Mouse (Mus musculus) midbrain, postnatal 0 days (tissue): ENCODE measurements around the gene Arrdc2. TPM values are rescaled to one million over a fixed set of nuclear protein-coding genes. Genes with fewer than 3 reads are reported as not detected.

ENCODE experiments used
- ATAC-seq: fragments of 200-750 bp; cut with Nextera tagmentation; 2 replicates; pipeline ENCODE4 v1.8.0; 2017; ENCODE audit warnings: moderate number of reproducible peaks, mild to moderate bottlenecking, moderate TSS enrichment, moderate library complexity; ENCODE audit not compliant: low FRiP score
- DNase-seq: peaks from one replicate; pipeline ENCODE4 v3.0.0-alpha.2; 2015; ENCODE audit warnings: low spot score
- H3K27ac ChIP-seq: fragments of 300-500 bp; sonication (generic); 2 replicates; pipeline ENCODE4 v1.5.1; 2014; ENCODE audit warnings: low read depth, mild to moderate bottlenecking, low read length, mixed read lengths
- H3K27me3 ChIP-seq: fragments of 300-500 bp; sonication (generic); 2 replicates; pipeline ENCODE4 v1.6.1; 2014; ENCODE audit warnings: low read length, control low read depth, mixed read lengths; ENCODE audit not compliant: insufficient read depth
- H3K36me3 ChIP-seq: fragments of 300-500 bp; sonication (generic); 2 replicates; pipeline ENCODE4 v1.6.1; 2014; ENCODE audit warnings: low read length, control low read depth, mixed read lengths; ENCODE audit not compliant: insufficient read depth
- H3K4me1 ChIP-seq: fragments of 300-500 bp; sonication (generic); 2 replicates; pipeline ENCODE4 v1.6.1; 2014; ENCODE audit warnings: mild to moderate bottlenecking, control low read depth, antibody characterized with exemption, low read length, mixed read lengths; ENCODE audit not compliant: insufficient read depth
- H3K4me2 ChIP-seq: fragments of 300-500 bp; sonication (generic); 2 replicates; pipeline ENCODE4 v1.6.1; 2014; ENCODE audit warnings: low read depth, mild to moderate bottlenecking, low read length, mixed read lengths; ENCODE audit not compliant: poor library complexity, severe bottlenecking
- H3K4me3 ChIP-seq: fragments of 300-500 bp; sonication (generic); 2 replicates; pipeline ENCODE4 v1.5.1; 2014; ENCODE audit warnings: low read depth, mild to moderate bottlenecking, low read length, moderate library complexity
- H3K9ac ChIP-seq: fragments of 300-500 bp; sonication (generic); replicated peaks from 2 replicates; pipeline ENCODE4 v1.6.1; 2014; ENCODE audit warnings: mild to moderate bottlenecking, low read length, moderate library complexity, mixed read lengths; ENCODE audit not compliant: poor library complexity, severe bottlenecking
- H3K9me3 ChIP-seq: fragments of 300-500 bp; sonication (generic); 2 replicates; pipeline ENCODE4 v1.6.1; 2016; ENCODE audit warnings: low read length, control low read depth
- CTCF ChIP-seq: IDR thresholded peaks from 2 replicates; pipeline ENCODE4 v1.5.1; 2016; ENCODE audit warnings: antibody characterized with exemption, mild to moderate bottlenecking
- WGBS: fragments of 180-500 bp; shearing (Covaris S2); extraction: QIAGEN DNeasy Blood & Tissue Kit; methylation state at CpG from one replicate; pipeline ENCODE4 v1.1.7; 2014; 5-methylcytosine and 5-hydroxymethylcytosine counted together
- polyA plus RNA-seq: library from polyadenylated mRNA; unstranded; fragments of >200 nt; fragmentation: Nextera tagmentation; extraction: Ambion mirVana; gene quantifications from 2 replicates; pipeline ENCODE4 v1.2.1, GENCODE M21; 2015
- total RNA-seq: library from RNA; depleted of rRNA; stranded (reverse); fragments of >200 nt; gene quantifications from 2 replicates; pipeline ENCODE4 v1.2.3, GENCODE M21; 2014

Gene Arrdc2
- total and polyA plus RNA-seq, 2 experiments from 2014 or later: 6.0 to 13.6 TPM

- Histone ChIP-seq H3K36me3 (no peaks in the 10 kb centered on the region), H3K4me2 (no peak overlapping the region), H3K4me3 (no peak overlapping the region), H3K9ac (peak overlapping the region; percentile 33; the same call in 1 of the 2 replicates), H3K4me1 (no peaks in the 10 kb centered on the region), H3K27ac (no peak overlapping the region), H3K27me3 (no peaks in the 10 kb centered on the region), H3K9me3 (no peaks in the 10 kb centered on the region)
- WGBS: 5% methylated on average over 4 of the region's 4 CpGs
- TF ChIP-seq CTCF: peak; percentile 35
- no peak for ATAC-seq
- DNase-seq: peak; percentile 61
Measured at GRCm38 (mm10) chr8:70880126-70880525, 40.6 kb upstream of the Arrdc2 start.

GRCm38 (mm10) chr8:70879500-70879899, 40.0 kb upstream of the Arrdc2 start:
- Histone ChIP-seq H3K9ac (no peak overlapping the region), H3K27me3 (no peaks in the 10 kb centered on the region), H3K36me3 (no peaks in the 10 kb centered on the region), H3K4me2 (no peak overlapping the region), H3K27ac (no peak overlapping the region), H3K9me3 (no peaks in the 10 kb centered on the region), H3K4me1 (no peaks in the 10 kb centered on the region), H3K4me3 (no peak overlapping the region)
- no peak for TF ChIP-seq CTCF
- no peak; the same call in 1 of the 2 replicates for ATAC-seq
- 46% methylated on average over 4 of the region's 4 CpGs for WGBS
- DNase-seq: no peak

- Histone ChIP-seq H3K4me2 (no peak overlapping the region), H3K27ac (no peak overlapping the region), H3K9ac (no peak overlapping the region), H3K9me3 (no peaks in the 10 kb centered on the region), H3K4me3 (no peak overlapping the region), H3K27me3 (no peaks in the 10 kb centered on the region), H3K36me3 (no peaks in the 10 kb centered on the region), H3K4me1 (no peaks in the 10 kb centered on the region)
- TF ChIP-seq CTCF: no peak
- no peak for ATAC-seq
- DNase-seq: no peak
- 39% methylated on average over 2 of the region's 2 CpGs for WGBS
Measured at GRCm38 (mm10) chr8:70878178-70878577, 38.7 kb upstream of the Arrdc2 start.

GRCm38 (mm10) chr8:70876382-70876781, 36.9 kb upstream of the Arrdc2 start:
- H3K4me3 ChIP-seq: no peak overlapping the region
- no peaks in the 10 kb centered on the region for H3K4me1 ChIP-seq
- H3K27ac ChIP-seq: no peak overlapping the region
- ATAC-seq: no peak
- no peak for TF ChIP-seq CTCF
- H3K4me2 ChIP-seq: no peak overlapping the region
- 59% methylated on average over 4 of the region's 4 CpGs for WGBS
- no peak overlapping the region for H3K9ac ChIP-seq
- H3K27me3 ChIP-seq: no peaks in the 10 kb centered on the region
- no peaks in the 10 kb centered on the region for H3K9me3 ChIP-seq
- no peak for DNase-seq
- H3K36me3 ChIP-seq: no peaks in the 10 kb centered on the region

- Histone ChIP-seq H3K27me3 (no peaks in the 10 kb centered on the region), H3K36me3 (no peaks in the 10 kb centered on the region), H3K4me1 (no peaks in the 10 kb centered on the region), H3K9me3 (no peaks in the 10 kb centered on the region), H3K27ac (peak overlapping the region; percentile 85; the same call in 1 of the 2 replicates), H3K4me2 (no peak overlapping the region), H3K4me3 (no peak overlapping the region), H3K9ac (no peak overlapping the region)
- 93% methylated on average over 13 of the region's 13 CpGs for WGBS
- TF ChIP-seq CTCF: no peak
- ATAC-seq (no peak), DNase-seq (no peak)
Measured at GRCm38 (mm10) chr8:70874441-70874840, 34.9 kb upstream of the Arrdc2 start.

GRCm38 (mm10) chr8:70873364-70873985, 34.0 kb upstream of the Arrdc2 start, which contains the start of gene Ccdc124:
Gene Ccdc124, minus strand, starts transcription at chr8:70873935.
- Histone ChIP-seq H3K4me2 (peak within 1 kb of the TSS; percentile 94), H3K36me3 (peaks cover 2% of the 10 kb centered on the region; the same call in 1 of the 2 replicates), H3K27ac (peak within 1 kb of the TSS; percentile 85), H3K4me1 (peaks cover 3% of the 10 kb centered on the region; the same call in 1 of the 2 replicates), H3K9me3 (no peaks in the 10 kb centered on the region), H3K9ac (peak within 1 kb of the TSS; percentile 84), H3K27me3 (no peaks in the 10 kb centered on the region), H3K4me3 (peak within 1 kb of the TSS; percentile 91)
- ATAC-seq (peak; percentile 86), DNase-seq (peak; percentile 95)
- WGBS: under 1% methylated on average over 46 of the region's 46 CpGs
- TF ChIP-seq CTCF: peak; percentile 94
